Mouse (Mus musculus) thymus, postnatal 25 days (tissue): Measurements from ENCODE around the gene Gpr162.
A peak's percentile ranks its signal among the peaks of the same experiment; 100 is the strongest.
"Not testable (repeated sequence)": the region's sequence is repeated elsewhere in the genome, so short reads cannot be mapped to it uniquely, and the experiment has no call there.

ENCODE experiments used
- DNase-seq: peaks from one replicate; pipeline ENCODE4 v3.0.0; 2022

Gpr162 gene

DNA sequence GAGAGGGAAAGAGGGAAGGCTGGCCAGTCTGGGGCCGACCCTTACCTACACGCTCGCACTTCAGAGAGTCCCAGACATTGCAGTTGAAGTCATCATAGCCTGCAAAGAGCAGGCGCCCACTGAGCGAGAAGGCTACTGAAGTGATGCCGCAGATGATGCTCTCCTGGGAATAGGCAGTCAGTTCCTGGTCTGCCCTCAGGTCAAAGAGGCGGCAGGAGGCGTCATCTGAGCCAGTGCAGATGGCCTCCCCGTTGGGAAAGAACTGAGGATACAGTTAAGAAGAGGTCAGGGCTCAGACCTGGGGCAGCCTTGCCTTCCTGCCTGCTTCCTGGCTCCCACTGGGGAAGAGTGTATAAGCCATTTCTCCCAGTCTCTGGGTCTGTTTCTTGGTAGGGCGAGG lies 28.3 kb downstream of the Gpr162 start:
- no peak for DNase-seq

GRCm38 (mm10) chr6:124834512-124835081 lies 29.2 kb downstream of the Gpr162 start:
- no peak for DNase-seq

GRCm38 (mm10) chr6:124831649-124832048 lies 32.1 kb downstream of the Gpr162 start:
- no peak for DNase-seq

DNA sequence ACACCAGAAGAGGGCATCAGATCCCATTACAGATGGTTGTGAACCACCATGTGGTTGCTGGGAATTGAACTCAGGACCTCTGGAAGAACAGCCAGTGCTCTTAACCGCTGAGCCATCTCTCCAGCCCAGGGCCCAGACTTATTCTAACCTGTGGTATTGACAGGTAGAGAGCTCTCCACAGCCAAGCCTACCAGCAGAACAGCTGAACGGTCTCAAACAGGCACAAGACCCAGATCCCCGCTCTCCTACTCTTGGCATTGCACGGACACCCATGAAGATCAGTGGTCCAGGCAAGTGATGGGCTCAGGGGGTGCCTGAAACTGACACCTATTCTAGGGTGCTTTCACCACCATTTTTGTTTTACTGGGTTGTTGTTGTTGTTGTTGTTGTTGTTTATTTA lies 32.6 kb downstream of the Gpr162 start:
- DNase-seq = not testable (repeated sequence)

GRCm38 (mm10) chr6:124829799-124830700 lies 33.7 kb downstream of the Gpr162 start:
- DNase-seq = peak; percentile 91

DNA sequence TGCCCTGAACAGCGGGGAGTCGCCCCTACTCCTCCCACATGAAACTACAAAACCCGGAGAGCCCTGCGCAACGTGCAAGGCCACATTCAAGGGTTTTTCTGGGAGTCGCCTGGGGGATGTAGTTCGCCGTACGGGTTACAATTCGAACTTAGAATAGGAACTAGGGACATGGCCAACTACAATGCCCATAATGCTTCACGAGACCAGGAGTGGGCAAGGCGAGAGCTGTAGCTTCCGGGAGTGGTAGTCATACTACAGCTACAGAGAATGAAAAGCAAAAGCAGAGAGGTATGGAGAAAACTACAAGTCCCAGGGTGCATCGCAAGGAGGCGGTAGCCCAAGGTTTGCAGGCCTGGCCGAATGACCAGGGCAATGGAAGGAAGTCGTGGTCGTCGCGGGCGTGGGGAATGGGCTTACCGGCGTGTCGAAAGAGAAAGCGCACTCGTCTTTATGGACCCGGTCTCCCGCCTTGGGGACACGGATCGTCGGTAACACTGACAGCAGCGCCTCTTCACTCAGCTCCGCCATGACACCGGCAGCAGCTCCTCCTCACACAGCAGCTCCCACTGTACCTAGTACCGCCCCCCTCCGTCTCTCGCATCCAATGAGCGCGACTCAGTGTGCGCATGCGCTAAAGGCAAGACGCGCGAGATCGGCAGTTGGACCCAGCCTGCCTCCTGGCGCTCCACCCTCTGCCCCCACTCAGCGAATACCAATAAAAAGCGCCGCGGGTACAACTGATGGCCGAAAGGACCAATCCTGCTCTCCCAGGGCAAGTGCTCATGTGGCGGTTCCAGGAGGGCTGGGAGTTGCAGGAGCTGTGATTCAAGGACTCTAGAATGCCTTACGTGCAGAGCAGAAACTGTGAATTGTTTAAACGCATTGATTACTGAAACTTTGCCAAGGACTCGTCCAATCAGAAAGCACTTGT lies 34.6 kb downstream of the Gpr162 start, which contains the start of the genes Usp5 and Cdca3:
TSS of gene Usp5 (minus strand) at position 617 of the 931 bp plus-strand sequence.
TSS of gene Cdca3 (plus strand) at position 680 of the 931 bp plus-strand sequence.
- DNase-seq = peak; percentile 98

GRCm38 (mm10) chr6:124828101-124828592 lies 35.6 kb downstream of the Gpr162 start:
- DNase-seq = peak; percentile 41

DNA sequence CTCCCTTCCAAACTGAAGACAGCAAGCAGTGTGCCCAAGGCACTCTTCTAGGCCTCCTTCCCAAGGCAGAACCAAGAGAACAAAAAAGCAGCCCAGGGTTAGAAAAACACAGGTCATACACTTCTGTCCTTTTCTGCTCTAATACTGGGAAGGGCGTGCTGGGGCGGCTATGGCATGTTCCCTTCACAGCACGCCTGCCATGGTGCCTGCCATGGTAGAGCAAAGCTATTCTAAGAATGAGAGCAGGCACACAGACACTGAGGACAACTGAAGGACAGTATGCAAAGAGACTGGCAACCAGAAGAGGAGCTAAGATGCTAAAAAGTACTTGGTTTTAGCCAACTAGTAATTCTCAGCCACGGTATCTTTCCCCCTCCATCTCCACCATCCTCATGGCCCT lies 41.7 kb downstream of the Gpr162 start:
- no peak for DNase-seq

DNA sequence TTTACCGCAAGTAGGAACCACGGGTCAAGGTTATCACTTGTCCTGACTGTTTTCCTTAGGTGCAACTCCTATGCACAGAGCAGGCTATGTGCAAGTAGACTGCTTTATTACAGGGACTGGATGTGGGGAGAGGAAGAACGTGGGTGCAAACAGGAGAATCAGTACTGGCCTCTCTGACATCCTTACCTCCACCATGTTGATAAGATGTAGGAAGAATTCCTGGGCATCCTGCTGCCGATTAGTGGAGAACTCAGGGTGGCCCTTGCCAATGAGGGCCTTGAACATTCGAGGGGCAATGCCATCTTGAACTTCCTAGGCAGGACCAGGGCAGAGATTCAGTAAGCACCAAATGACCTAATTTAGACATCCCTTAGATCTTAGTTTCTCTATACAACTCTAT lies 42.9 kb downstream of the Gpr162 start:
- no peak for DNase-seq

GRCm38 (mm10) chr6:124817971-124818370 lies 45.8 kb downstream of the Gpr162 start:
- DNase-seq = no peak

- no peak for DNase-seq
Observed at GRCm38 (mm10) chr6:124817563-124817962, 46.2 kb downstream of the Gpr162 start.

DNA sequence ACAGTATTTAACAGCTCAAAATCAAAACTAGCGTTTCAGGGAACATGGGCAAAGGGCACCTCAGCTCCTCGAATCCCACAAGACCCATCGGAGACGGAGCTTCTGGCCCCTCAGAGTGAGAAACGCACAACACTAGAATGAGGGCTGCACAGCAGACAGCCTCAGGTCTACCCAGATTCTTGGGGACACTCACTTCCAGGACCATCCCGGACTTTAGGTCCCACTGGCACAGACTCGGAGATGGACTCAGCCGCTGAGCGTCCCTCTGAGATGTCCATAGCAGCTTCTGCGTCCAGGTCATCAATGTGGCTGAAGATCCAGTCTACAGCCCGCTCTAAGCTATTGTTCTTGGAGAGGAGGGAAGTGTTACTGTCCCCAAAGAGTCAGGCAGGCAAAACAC lies 46.7 kb downstream of the Gpr162 start:
- DNase-seq = no peak

- DNase-seq = no peak
Observed at GRCm38 (mm10) chr6:124816611-124817010, 47.2 kb downstream of the Gpr162 start.

GRCm38 (mm10) chr6:124814858-124815774 lies 48.7 kb downstream of the Gpr162 start:
- DNase-seq = no peak

DNA sequence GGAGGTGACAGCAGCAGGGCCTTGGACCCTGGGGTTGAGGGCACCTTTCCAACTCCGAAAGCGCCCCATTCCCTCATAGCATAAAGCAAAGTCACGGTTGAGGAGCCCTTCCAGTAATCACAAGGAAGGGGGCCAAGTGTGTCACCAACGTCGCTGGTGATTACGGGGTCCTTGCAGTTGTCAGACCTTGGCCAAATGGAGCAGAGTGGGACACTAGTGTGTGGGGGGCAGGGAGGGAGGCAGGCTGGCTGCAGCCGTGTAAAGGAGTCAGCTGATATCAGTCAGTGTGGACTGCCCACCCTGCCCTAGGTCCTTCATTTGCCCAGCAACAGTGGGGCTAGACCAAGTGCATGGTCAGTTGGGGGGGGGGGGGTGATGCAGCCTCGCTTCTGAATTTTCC lies 49.3 kb downstream of the Gpr162 start:
- DNase-seq = no peak

DNA sequence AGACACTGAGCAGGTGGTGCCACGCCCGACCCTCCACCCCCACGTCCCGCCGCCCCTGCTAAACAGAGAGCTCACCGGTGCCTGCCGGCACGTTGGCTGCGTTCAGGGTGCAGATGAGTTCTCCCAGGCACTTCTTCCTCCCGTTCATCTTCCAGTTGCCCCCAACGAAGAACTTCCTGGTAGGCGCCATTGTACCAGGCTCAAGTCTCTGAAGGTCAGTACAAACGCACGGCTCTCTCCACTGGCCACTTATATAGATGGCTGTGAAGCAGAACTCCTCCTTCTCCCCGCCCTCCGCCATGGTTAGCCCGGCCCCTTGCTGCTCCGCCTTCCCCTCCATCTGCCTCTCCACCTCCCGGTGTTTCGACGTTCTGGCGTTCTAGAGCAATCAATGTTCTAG lies 49.9 kb downstream of the Gpr162 start, which contains the start of gene Tpi1:
TSS of gene Tpi1 (minus strand) at position 364 of the 400 bp plus-strand sequence.
- DNase-seq = peak; percentile 81

DNA sequence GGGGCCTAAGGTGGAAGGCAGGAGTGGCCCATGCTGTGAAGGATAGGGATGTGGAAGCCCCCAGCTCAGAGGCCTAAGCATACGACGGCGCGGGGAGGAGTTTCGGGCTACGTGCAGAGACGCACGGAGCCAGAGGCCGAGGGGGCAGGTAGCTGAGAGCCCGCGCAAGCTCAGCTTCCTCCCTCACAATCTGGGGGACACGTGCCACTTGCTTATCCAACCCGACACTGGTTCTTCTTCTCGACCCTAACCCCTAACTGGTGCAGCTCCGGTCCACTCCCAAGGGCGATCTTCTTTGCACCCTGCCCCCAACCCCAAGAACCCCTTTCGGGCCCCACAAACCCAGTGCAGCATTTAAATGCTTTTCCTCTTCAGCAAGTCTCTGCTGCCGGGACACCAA lies 50.3 kb downstream of the Gpr162 start:
- DNase-seq = peak; percentile 73

DNA sequence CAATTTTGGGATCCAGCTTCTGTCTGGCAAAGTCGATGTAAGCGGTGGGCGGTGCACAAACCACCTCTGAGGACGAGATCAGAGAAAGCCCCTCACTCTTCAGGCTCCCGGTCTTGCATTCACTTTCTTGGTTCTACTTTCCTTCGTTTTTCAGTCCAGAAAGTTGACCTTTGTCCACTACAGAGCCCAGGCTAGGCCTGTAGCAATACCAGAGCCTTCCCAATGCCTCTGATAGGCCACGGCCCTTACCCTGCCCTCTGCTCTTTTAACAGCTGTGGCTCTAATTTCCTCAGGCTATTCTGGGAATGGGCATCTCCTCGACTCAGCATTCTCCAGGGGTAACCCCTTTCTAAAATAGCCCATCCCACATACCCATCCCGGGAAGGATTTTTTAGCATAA lies 50.9 kb downstream of the Gpr162 start:
- no peak for DNase-seq

GRCm38 (mm10) chr6:124811701-124812560 lies 51.9 kb downstream of the Gpr162 start:
- no peak for DNase-seq

- DNase-seq = no peak
Observed at GRCm38 (mm10) chr6:124811403-124811665, 52.4 kb downstream of the Gpr162 start.
